Mouse (Mus musculus): Measurements from ENCODE around the gene Psd4.

The Psd4 gene

DNA sequence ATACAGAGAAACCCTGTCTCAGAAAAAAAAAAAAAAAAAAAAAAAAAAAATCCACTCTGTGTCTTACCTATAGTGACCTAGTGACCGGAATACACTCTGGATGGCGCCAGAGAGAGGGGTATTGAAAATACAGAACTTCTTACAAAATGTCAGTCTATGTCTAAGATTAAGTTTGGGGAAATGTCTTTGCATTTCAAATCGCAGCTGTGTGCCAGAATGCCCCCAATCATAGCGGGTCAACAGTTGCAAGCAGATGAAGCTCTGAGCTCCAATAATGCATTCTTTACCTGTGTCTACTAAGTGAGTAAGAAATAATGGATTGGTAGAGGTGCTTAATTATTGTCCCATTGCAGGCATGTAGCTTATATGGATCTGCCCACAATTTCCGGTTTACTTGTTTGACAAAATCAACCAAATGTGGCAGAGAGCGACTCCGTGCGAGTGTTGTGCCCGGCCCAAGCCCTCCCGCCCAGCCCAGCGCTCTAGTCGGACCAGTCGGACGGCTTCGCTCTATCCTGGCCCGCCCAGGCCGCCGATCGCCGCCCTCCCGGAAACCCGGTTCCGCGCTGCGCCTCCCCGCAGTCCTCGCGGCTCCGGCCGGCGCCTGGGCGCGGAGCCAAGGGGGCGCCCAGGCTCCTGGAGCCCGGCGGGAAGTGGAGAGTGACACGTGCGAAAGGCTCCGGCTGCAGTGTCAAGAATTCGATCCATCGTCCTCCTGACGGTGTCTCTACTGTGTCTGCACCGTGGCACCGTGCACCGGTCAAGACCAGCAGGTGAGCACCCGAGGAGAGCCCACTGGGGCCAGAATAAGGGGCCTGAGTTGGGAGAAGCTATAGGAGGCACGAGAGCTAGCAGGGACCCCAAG, at the start of gene Psd4:
Psd4 (plus strand) TSS at position 551 of the 865 bp plus-strand sequence.
- peak; percentile 64 for DNase-seq

- DNase-seq = no peak
Measured at GRCm38 (mm10) chr2:24317919-24318598, 49.3 kb upstream of the Psd4 start.

- DNase-seq = peak; percentile 31
Measured at GRCm38 (mm10) chr2:24335333-24335732, 32.0 kb upstream of the Psd4 start.

DNA sequence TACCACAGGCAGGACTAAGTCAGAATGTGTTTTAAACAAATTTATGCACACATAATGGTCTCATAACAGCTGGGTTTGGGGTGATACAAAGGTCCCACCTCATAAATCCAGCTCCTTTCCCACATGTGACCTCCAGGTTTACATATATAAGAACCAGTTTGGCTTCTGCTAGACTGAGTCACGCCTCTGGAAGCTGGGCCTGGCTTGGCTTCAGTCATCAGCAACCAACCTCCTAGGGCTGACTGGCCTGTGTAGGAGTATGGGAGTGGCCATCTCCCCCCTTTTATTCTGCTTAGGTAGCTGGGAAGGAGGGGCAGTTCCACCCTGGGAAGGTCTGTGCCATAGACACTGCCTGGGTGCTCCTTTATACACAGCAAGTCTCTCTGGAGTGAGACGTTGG, 30.8 kb upstream of the Psd4 start, which contains the start of gene Il1rn:
Il1rn (plus strand) TSS at position 309 of the 400 bp plus-strand sequence.
- no peak for DNase-seq

- DNase-seq = no peak
Measured at GRCm38 (mm10) chr2:24341395-24341885, 25.9 kb upstream of the Psd4 start.

- no peak for DNase-seq
Measured at GRCm38 (mm10) chr2:24344619-24345018, 22.8 kb upstream of the Psd4 start.

GRCm38 (mm10) chr2:24345056-24345455, 22.3 kb upstream of the Psd4 start:
- no peak for DNase-seq

DNA sequence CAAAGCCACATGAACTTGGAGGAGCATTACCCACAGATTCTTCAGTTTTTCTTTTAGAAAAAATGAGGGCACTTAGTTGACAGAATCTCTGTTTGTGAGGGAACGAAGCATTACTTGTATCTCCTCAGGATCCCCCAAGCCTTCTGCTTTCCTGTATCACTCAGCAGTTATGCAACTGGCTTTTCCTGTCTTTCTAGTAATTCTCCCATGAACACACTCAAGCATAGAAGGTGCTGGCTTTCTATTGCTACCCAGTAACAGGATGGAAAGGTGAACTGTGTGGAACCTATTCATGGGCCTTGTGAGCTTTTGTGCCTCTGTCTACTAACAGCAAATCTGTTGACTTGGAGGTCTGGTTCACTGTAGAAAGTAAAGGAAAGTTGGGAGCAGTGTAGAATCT, 19.5 kb upstream of the Psd4 start:
- no peak for DNase-seq

DNA sequence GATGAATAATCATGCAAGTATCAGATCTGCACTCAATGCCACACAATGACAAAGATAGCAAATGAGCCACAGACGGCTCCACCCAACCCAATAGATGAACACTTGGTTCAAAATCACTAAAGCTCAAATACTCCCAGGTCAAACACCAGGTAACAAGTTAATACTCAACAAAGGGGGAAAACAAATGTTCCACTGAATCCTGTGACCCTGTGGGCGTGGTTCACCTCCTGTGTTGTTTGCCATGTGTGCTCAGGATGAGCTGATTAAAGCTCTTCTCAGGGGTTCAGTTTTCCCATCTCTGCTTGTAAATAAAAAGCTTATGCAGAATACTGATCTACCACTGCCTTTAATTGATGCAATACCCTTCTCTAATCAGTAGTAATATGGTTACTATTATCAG, 16.2 kb upstream of the Psd4 start:
- DNase-seq = no peak

- DNase-seq = no peak
Measured at GRCm38 (mm10) chr2:24353042-24353441, 14.3 kb upstream of the Psd4 start.

DNA sequence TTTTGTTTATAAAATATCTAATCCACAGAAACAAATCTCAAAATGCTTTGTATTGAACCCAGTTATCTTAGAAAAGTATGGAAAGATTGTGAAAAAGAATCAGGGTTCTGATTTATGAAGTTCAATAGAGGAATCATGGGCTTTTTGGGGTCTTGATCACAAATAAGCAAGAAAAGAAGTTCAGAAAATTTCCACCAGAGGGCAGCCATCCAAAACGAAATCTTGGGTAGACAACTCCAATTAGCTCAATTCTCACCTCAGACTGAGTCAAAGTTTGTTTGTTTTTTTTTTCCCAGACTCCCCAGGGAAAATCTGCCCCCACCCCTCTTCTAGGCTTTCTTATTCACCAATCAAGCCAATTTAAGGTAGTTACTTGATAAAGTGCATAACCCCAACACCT, 9.7 kb upstream of the Psd4 start:
- peak; percentile 49 for DNase-seq

- DNase-seq = no peak
Measured at GRCm38 (mm10) chr2:24359347-24359746, 8.0 kb upstream of the Psd4 start.

- DNase-seq = no peak
Measured at GRCm38 (mm10) chr2:24363818-24364217, 3.6 kb upstream of the Psd4 start.

- DNase-seq = no peak
Measured at GRCm38 (mm10) chr2:24366214-24366975, 985 bp upstream of the Psd4 start.

- DNase-seq = peak; percentile 7
Measured at GRCm38 (mm10) chr2:24367895-24368261, 498 bp downstream of the Psd4 start.

- no peak for DNase-seq
Measured at GRCm38 (mm10) chr2:24378747-24379450, 11.5 kb downstream of the Psd4 start.

- DNase-seq = no peak
Measured at GRCm38 (mm10) chr2:24382456-24383230, 15.3 kb downstream of the Psd4 start.

- DNase-seq = no peak
Measured at GRCm38 (mm10) chr2:24383636-24384035, 16.3 kb downstream of the Psd4 start.

- no peak for DNase-seq
Measured at GRCm38 (mm10) chr2:24384393-24384792, 17.0 kb downstream of the Psd4 start.

DNA sequence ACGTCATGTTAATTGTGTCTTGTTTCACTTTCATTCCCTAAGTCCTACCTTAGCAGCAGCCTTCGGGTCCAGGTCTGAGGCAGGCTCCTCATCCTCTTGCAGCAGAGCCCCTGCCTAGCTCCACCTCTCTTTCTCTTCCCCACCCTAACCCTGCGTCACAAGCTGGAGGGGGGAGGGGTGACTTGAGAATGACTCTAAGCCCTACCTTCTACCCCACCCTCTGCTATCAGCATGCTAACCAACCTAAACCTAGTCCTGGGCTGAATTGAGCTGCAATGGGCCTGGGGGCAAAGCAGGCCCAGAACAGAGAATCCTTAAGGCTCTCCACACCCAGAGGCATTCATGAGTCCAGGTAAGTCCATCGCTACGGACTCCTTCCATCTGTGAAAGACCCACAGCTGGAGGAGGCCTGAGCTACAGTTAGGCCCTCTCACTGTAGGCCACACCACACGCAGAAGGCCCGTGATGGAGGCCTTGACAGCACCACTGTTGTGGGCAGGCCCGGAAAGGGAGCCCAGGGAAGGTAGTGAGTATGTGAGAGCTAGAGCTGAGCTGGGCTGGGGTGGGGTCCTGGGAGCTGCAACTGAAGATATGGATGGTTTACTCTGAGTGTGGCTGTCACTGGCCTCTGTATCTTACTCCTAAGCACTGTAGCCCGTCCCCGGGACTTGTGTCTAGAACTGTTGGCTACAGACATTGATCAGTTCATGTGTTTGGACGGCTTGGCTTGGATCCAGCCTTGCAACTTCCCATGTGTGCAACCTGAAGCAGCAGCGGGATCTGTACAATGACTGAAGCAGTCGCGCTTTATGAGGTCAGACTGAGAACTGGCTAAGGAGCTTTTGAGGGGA, 18.0 kb downstream of the Psd4 start:
- DNase-seq = no peak

Data from kidney, adult 9 months (tissue).